Mouse (Mus musculus): ENCODE results near the gene Gabra1.

- TF ChIP-seq CTCF (IDR thresholded peaks at IDR 0.05; ENCODE audit: borderline replicate concordance, control insufficient read depth, extremely low read depth, insufficient read depth, low read length, poor library complexity) (no peak), POLR2A (IDR thresholded peaks at IDR 0.05; ENCODE audit: control insufficient read depth, extremely low read depth, insufficient read depth, low read length, poor library complexity) (no peak)
Observed at GRCm38 (mm10) chr11:42178296-42178695, 4.4 kb downstream of the Gabra1 start.

Data from thymus, adult 2 months (tissue).